Mouse (Mus musculus) bone marrow macrophage, adult 2 months (primary cell): ENCODE results near the gene Parp3.

ENCODE experiments used
- CTCF ChIP-seq: IDR thresholded peaks from 2 replicates; pipeline ENCODE4 v1.5.1; 2012; ENCODE audit warnings: low read depth, mild to moderate bottlenecking, low read length, moderate library complexity
- POLR2A ChIP-seq: IDR thresholded peaks from 2 replicates; pipeline ENCODE4 v1.6.1; 2012; ENCODE audit warnings: mild to moderate bottlenecking, low read depth, low read length, borderline replicate concordance

GRCm38 (mm10) chr9:106481075-106481474 is 4.3 kb upstream of the Parp3 start:
- TF ChIP-seq CTCF (no peak), POLR2A (no peak)
